Mouse (Mus musculus) stomach, postnatal 0 days (tissue): ENCODE measurements around the gene Ears2.

Experiments used
- CTCF ChIP-seq: IDR thresholded peaks from 2 replicates; pipeline ENCODE4 v1.5.1; 2016; ENCODE audit warnings: antibody characterized with exemption, low read depth, mild to moderate bottlenecking, moderate library complexity
- EP300 ChIP-seq: optimal IDR thresholded peaks from 2 replicates; pipeline ENCODE3; 2016; ENCODE audit warnings: antibody characterized with exemption

DNA sequence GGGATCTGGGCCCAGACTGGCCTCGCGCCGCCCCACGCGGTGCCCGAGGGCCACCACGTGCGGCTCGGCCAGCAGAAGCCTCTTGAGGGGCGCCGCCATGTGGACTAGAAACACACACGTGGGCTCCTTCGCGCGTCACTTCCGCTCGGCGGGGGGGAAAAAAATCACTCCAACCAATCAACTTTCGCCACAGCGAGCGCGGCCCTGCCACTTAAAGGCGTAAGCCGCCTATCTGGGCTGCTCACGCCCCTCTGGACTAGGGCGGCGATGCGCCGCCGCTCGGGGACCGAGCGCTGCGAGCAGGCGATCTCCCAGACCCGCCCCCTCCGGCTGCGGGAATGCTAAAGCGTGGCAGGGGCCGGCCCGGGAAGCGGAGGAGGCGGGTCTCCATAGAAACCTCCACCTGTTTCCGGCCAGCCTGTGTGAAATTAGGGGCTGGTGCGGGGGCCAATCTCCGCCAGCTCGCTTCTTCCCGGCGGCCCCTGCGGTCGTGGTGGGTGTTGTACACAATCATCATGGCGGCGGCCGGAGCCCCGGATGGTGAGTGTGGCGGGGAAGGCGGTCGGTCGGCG lies at the start of gene Ears2, which contains the start of gene Ubfd1:
- TF ChIP-seq EP300 (peak; percentile 47), CTCF (peak; percentile 38)
